Mouse (Mus musculus) CH12.LX (cell line): ENCODE data around the gene March5. TPM values are rescaled to one million over a fixed set of nuclear protein-coding genes. Genes with fewer than 3 reads are reported as not detected.
A peak's percentile ranks its signal among the peaks of the same experiment; 100 is the strongest.

Experiments used
- DNase-seq: peaks from one replicate; pipeline ENCODE4 v3.0.0-alpha.2; 2013; ENCODE audit errors: extremely low read depth
- H3K27ac ChIP-seq: 2 replicates; pipeline ENCODE4 v1.5.1; 2012; ENCODE audit warnings: low read depth, mild to moderate bottlenecking, control low read depth, moderate library complexity; ENCODE audit not compliant: insufficient read depth
- H3K27me3 ChIP-seq: replicated peaks from 2 replicates; pipeline ENCODE3; 2012; ENCODE audit warnings: inconsistent platforms
- H3K36me3 ChIP-seq, 2 experiments: replicated peaks in 1 of 2; 2 replicates each; pipeline versions ENCODE3 to v1.6.1; 2012; ENCODE audit warnings: inconsistent platforms in 1 of 2, low read length in 1 of 2, mild to moderate bottlenecking in 1 of 2, mixed read lengths in 1 of 2, moderate library complexity in 1 of 2; ENCODE audit not compliant: control insufficient read depth in 1 of 2, insufficient read depth in 1 of 2
- H3K4me1 ChIP-seq, 2 experiments: 2 replicates each; pipeline ENCODE4 v1.6.1; 2012; ENCODE audit warnings: inconsistent platforms in 1 of 2, moderate library complexity in 1 of 2; ENCODE audit not compliant: insufficient read depth in 2 of 2, control insufficient read depth in 1 of 2
- H3K4me2 ChIP-seq: 2 replicates; pipeline ENCODE4 v1.6.1; 2012; ENCODE audit warnings: low read depth, mild to moderate bottlenecking, control low read depth; ENCODE audit not compliant: poor library complexity, insufficient read depth, severe bottlenecking
- H3K4me3 ChIP-seq, 3 experiments: fragments of 150-350 bp in 1 of 3; sonication (generic) in 1 of 3; replicated peaks in 1 of 3; 2 replicates each; pipeline versions ENCODE3 to v1.5.1; 2011 to 2012; ENCODE audit warnings: low read depth in 2 of 3, low read length in 2 of 3, mild to moderate bottlenecking in 2 of 3, moderate library complexity in 2 of 3, control low read depth in 1 of 3, improper control_type of control experiment in 1 of 3, inconsistent platforms in 1 of 3, mixed read lengths in 1 of 3; ENCODE audit not compliant: poor library complexity in 1 of 3
- H3K79me2 ChIP-seq: replicated peaks from 2 replicates; pipeline ENCODE4 v1.6.1; 2012; ENCODE audit warnings: mild to moderate bottlenecking, moderate library complexity; ENCODE audit not compliant: control insufficient read depth, poor library complexity, insufficient read depth, severe bottlenecking; ENCODE audit errors: extremely low read depth
- H3K9ac ChIP-seq: 2 replicates; pipeline ENCODE4 v1.6.1; 2012; ENCODE audit warnings: low read depth, mild to moderate bottlenecking, control low read depth, moderate library complexity; ENCODE audit not compliant: insufficient read depth
- H3K9me3 ChIP-seq: replicated peaks from 2 replicates; pipeline ENCODE3; 2012; ENCODE audit warnings: low read length, inconsistent platforms, mixed read lengths
- CHD1 ChIP-seq: IDR thresholded peaks from 2 replicates; pipeline ENCODE4 v1.6.1; 2012; ENCODE audit warnings: low read depth, low read length, improper control_type of control experiment, inconsistent platforms
- CTCF ChIP-seq, 2 experiments: IDR thresholded peaks in 1 of 2; conservative IDR thresholded peaks in 1 of 2; 2 replicates each; pipeline ENCODE4 v1.5.1; 2011 to 2012; ENCODE audit warnings: low read depth in 2 of 2, low read length in 2 of 2, improper control_type of control experiment in 1 of 2, inconsistent platforms in 1 of 2, mild to moderate bottlenecking in 1 of 2, moderate library complexity in 1 of 2
- ELF1 ChIP-seq: IDR thresholded peaks from 2 replicates; pipeline ENCODE4 v1.6.1; 2014; ENCODE audit warnings: low read depth, mild to moderate bottlenecking, inconsistent platforms, low read length, improper control_type of control experiment
- EP300 ChIP-seq: IDR thresholded peaks from 2 replicates; pipeline ENCODE4 v1.6.1; 2011; ENCODE audit warnings: low read length, improper control_type of control experiment
- ETS1 ChIP-seq: conservative IDR thresholded peaks from 2 replicates; pipeline ENCODE4 v1.6.1; 2012; ENCODE audit warnings: low read depth, mild to moderate bottlenecking, inconsistent platforms, low read length, improper control_type of control experiment, moderate library complexity
- GABPA ChIP-seq: IDR thresholded peaks from 2 replicates; pipeline ENCODE4 v1.6.1; 2012; ENCODE audit warnings: low read depth, low read length, improper control_type of control experiment, inconsistent platforms; ENCODE audit not compliant: insufficient replicate concordance
- HCFC1 ChIP-seq: IDR thresholded peaks from 2 replicates; pipeline ENCODE4 v1.6.1; 2012; ENCODE audit warnings: low read depth, mild to moderate bottlenecking, inconsistent platforms, low read length, improper control_type of control experiment
- IRF4 ChIP-seq: IDR thresholded peaks from 2 replicates; pipeline ENCODE4 v1.6.1; 2014; ENCODE audit warnings: low read depth, mild to moderate bottlenecking, inconsistent platforms, low read length, improper control_type of control experiment
- KAT2A ChIP-seq: IDR thresholded peaks from 2 replicates; pipeline ENCODE4 v1.6.1; 2012; ENCODE audit warnings: low read length, improper control_type of control experiment, inconsistent platforms; ENCODE audit not compliant: insufficient replicate concordance
- MAX ChIP-seq: IDR thresholded peaks from 2 replicates; pipeline ENCODE4 v1.6.1; 2011; ENCODE audit warnings: low read length, improper control_type of control experiment
- MAZ ChIP-seq: IDR thresholded peaks from 2 replicates; pipeline ENCODE4 v1.6.1; 2012; ENCODE audit warnings: low read depth, mild to moderate bottlenecking, inconsistent platforms, low read length, improper control_type of control experiment, moderate library complexity
- MEF2A ChIP-seq: IDR thresholded peaks from 2 replicates; pipeline ENCODE4 v1.6.1; 2014; ENCODE audit warnings: low read depth, mild to moderate bottlenecking, inconsistent platforms, low read length, improper control_type of control experiment, borderline replicate concordance
- MXI1 ChIP-seq: IDR thresholded peaks from 2 replicates; pipeline ENCODE4 v1.6.1; 2011; ENCODE audit warnings: mild to moderate bottlenecking, low read depth, low read length, improper control_type of control experiment
- MYC ChIP-seq: IDR thresholded peaks from 2 replicates; pipeline ENCODE4 v1.6.1; 2011; ENCODE audit warnings: low read depth, mild to moderate bottlenecking, improper control_type of control experiment, low read length
- NELFE ChIP-seq: IDR thresholded peaks from 2 replicates; pipeline ENCODE4 v1.6.1; 2011; ENCODE audit warnings: low read depth, low read length, improper control_type of control experiment
- NRF1 ChIP-seq: IDR thresholded peaks from 2 replicates; pipeline ENCODE4 v1.6.1; 2014; ENCODE audit warnings: low read depth, mild to moderate bottlenecking, inconsistent platforms, low read length, improper control_type of control experiment, moderate library complexity
- PAX5 ChIP-seq: IDR thresholded peaks from 2 replicates; pipeline ENCODE4 v1.6.1; 2012; ENCODE audit warnings: low read length, inconsistent platforms, mixed read lengths
- POLR2A ChIP-seq: IDR thresholded peaks from 2 replicates; pipeline ENCODE4 v1.6.1; 2011; ENCODE audit warnings: low read depth, mild to moderate bottlenecking, improper control_type of control experiment, low read length
- TCF12 ChIP-seq: IDR thresholded peaks from 2 replicates; pipeline ENCODE4 v1.6.1; 2014; ENCODE audit warnings: low read depth, mild to moderate bottlenecking, inconsistent platforms, low read length, improper control_type of control experiment
- UBTF ChIP-seq: IDR thresholded peaks from 2 replicates; pipeline ENCODE4 v1.6.1; 2012; ENCODE audit warnings: low read depth, mild to moderate bottlenecking, inconsistent platforms, low read length, improper control_type of control experiment, moderate library complexity
- ZC3H11A ChIP-seq: IDR thresholded peaks from 2 replicates; pipeline ENCODE4 v1.6.1; 2012; ENCODE audit warnings: low read depth, mild to moderate bottlenecking, inconsistent platforms, low read length, improper control_type of control experiment
- ZMIZ1 ChIP-seq: IDR thresholded peaks from 2 replicates; pipeline ENCODE4 v1.6.1; 2012; ENCODE audit warnings: low read depth, mild to moderate bottlenecking, inconsistent platforms, low read length, improper control_type of control experiment
- ZNF384 ChIP-seq: IDR thresholded peaks from 2 replicates; pipeline ENCODE4 v1.6.1; 2012; ENCODE audit warnings: low read depth, low read length, improper control_type of control experiment, inconsistent platforms
- dilution Hi-C: fragments of 300-500 bp; cut with MboI; formaldehyde crosslinking; loops from 2 replicates; pipeline ENCODE4 v1.14.3; 2020; ENCODE audit warnings: low sequenced_read_pairs; ENCODE audit not compliant: extremely low pct_unique_long_range_greater_than_20kb, extremely low pct_ligation_motif_present
- in situ Hi-C: fragments of 300-500 bp; cut with MboI; formaldehyde crosslinking; loops from 3 replicates; pipeline ENCODE4 v1.14.3; 2019; ENCODE audit warnings: low sequenced_read_pairs, low pct_ligation_motif_present, low pct_unique_long_range_greater_than_20kb, mixed read lengths
- polyA plus RNA-seq: library from polyadenylated mRNA; unstranded; fragments of >175 nt; gene quantifications from 2 replicates; pipeline ENCODE4 v1.2.1, GENCODE M21; 2012; ENCODE audit warnings: low read depth; ENCODE audit not compliant: insufficient read length
- total RNA-seq, 2 experiments: library from RNA; depleted of rRNA; stranded (reverse); fragments of 300-350 nt in 1 of 2; fragments of >200 nt in 1 of 2; gene quantifications; 2 replicates each; pipeline ENCODE4 v1.2.3; 2012 to 2014

Gene March5
- total RNA-seq (2012; rRNA removed): 111 and 137 TPM in 2 replicates
- 160 TPM in 2 replicates for total RNA-seq (2014; rRNA removed)
- 118 and 130 TPM in 2 replicates for polyA plus RNA-seq

DNA sequence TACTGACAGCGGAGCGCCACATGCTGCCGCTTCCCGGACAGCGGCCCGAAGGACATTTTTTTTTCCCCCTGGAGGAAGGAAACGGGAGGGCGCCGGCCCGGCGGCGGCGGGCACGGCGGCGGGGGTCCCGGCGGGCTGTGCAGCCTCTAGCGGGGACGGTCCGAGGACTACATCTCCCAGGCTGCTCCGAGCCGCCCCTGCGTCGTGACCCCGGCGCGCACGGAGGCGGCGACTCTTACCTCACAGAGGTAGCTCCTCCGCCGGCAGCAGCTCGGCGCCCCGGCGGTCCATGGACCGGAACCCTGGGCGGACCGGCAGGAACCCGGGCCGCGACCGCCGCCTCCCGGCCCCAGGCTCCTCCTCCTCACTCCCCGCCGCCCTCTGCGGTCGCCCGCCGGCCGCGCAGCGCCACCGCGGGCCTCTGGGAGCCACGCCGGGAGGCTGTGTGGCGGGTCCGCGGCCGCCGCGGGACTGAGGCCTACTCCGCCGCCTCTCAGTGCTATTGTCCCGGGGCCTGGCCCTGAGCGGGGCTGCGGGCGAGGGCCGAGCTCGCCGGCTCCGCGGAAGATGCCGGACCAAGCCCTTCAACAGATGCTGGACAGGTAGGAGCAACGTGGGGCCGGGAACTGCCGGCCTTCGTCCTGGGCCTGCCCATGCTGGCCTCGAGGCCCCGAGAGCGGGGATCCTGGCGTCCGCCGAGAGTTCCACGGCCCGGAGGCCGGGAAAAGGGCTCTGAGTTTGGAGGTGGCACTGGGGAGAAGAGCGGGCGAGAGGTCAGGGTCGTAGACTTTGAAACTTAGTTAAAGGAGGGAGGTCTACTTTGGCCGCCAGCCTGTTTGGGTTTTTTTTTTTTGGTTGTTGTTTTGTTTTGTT, at the start of gene March5:
March5 (plus strand) TSS at position 241 of the 873 bp plus-strand sequence.
- Histone ChIP-seq H3K4me3 (peak within 1 kb of the TSS; percentile 49 to 96 (median 90)), H3K27me3 (peaks cover 12% of the 10 kb centered on the region), H3K27ac (peak within 1 kb of the TSS; percentile 87), H3K79me2 (peaks cover 48% of the 10 kb centered on the region), H3K36me3 (peaks cover 13 to 25% of the 10 kb centered on the region in 2 experiments), H3K9me3 (no peaks in the 10 kb centered on the region), H3K4me2 (peak within 1 kb of the TSS; percentile 89), H3K4me1 (peaks cover 0 to 15% of the 10 kb centered on the region in 2 experiments; a peak in 3 of 4 replicates), H3K9ac (peak within 1 kb of the TSS; percentile 96)
- in situ Hi-C loops: no loop called here
- DNase-seq: peak; percentile 68
- dilution Hi-C loops: no loop called here
- TF ChIP-seq MAX: no peak; the same call in 1 of the 2 replicates
- TF ChIP-seq IRF4: no peak
- no peak; the same call in 1 of the 2 replicates for TF ChIP-seq CHD1
- TF ChIP-seq POLR2A: peak; percentile 74
- no peak for TF ChIP-seq EP300
- TF ChIP-seq TCF12: peak; percentile 76
- peak; percentile 57 for TF ChIP-seq ELF1
- TF ChIP-seq ETS1: no peak
- peak; percentile 82 for TF ChIP-seq NRF1
- peak; percentile 65 for TF ChIP-seq NELFE
- no peak for TF ChIP-seq PAX5
- TF ChIP-seq GABPA: peak; percentile 51; the same call in 1 of the 2 replicates
- peak; percentile 52 for TF ChIP-seq ZMIZ1
- peak; percentile 95 for TF ChIP-seq UBTF
- peak; percentile 90 for TF ChIP-seq HCFC1
- no peak; the same call in 1 of the 2 replicates for TF ChIP-seq MAZ
- peak; percentile 48 for TF ChIP-seq MXI1
- TF ChIP-seq CTCF (conservative IDR thresholded peaks at IDR 0.05 in 1 of 2, IDR thresholded peaks at IDR 0.05 in 1 of 2; ENCODE audit: low read depth in 2 of 2, low read length in 2 of 2): peak in 1 of 2 experiments; percentile 39; a peak in 2 of 4 replicates
- no peak for TF ChIP-seq ZC3H11A
- TF ChIP-seq MYC: no peak
- TF ChIP-seq KAT2A: peak; percentile 82; the same call in 1 of the 2 replicates
- no peak; the same call in 1 of the 2 replicates for TF ChIP-seq ZNF384
- TF ChIP-seq MEF2A: peak; percentile 62; the same call in 1 of the 2 replicates
